Mouse (Mus musculus) ES-Bruce4 (cell line): ENCODE measurements at regions not wholly inside any gene's neighbourhood (a gene's known extent, or its start where the extent isn't known, plus 50 kb on each side); places are given as distances from the start of the nearest gene placed in this dataset.

Source experiments
- H3K27ac ChIP-seq: 2 replicates; pipeline ENCODE4 v1.5.1; 2012; ENCODE audit warnings: low read length, inconsistent platforms; ENCODE audit not compliant: insufficient read depth
- H3K27me3 ChIP-seq: 2 replicates; pipeline ENCODE4 v1.6.1; 2012; ENCODE audit warnings: mild to moderate bottlenecking, low read length, inconsistent platforms; ENCODE audit not compliant: control insufficient read depth, poor library complexity, insufficient read depth, severe bottlenecking
- H3K36me3 ChIP-seq: 2 replicates; pipeline ENCODE4 v1.6.1; 2012; ENCODE audit warnings: inconsistent platforms, mild to moderate bottlenecking, low read length, moderate library complexity; ENCODE audit not compliant: control insufficient read depth, poor library complexity, insufficient read depth, severe bottlenecking
- H3K4me1 ChIP-seq: one replicate; pipeline ENCODE4 v1.8.1; 2011; ENCODE audit warnings: low read length; ENCODE audit not compliant: control insufficient read depth, insufficient read depth
- H3K4me3 ChIP-seq: 2 replicates; pipeline ENCODE4 v1.5.1; 2011; ENCODE audit warnings: low read depth, mild to moderate bottlenecking, low read length
- H3K9ac ChIP-seq: 2 replicates; pipeline ENCODE4 v1.6.1; 2012; ENCODE audit warnings: low read depth, mild to moderate bottlenecking, inconsistent platforms; ENCODE audit not compliant: poor library complexity, severe bottlenecking
- H3K9me3 ChIP-seq: replicated peaks from 2 replicates; pipeline ENCODE4 v1.6.1; 2012; ENCODE audit warnings: mild to moderate bottlenecking, low read length, inconsistent platforms; ENCODE audit not compliant: control insufficient read depth, poor library complexity, insufficient read depth, severe bottlenecking
- CTCF ChIP-seq: IDR thresholded peaks from one replicate; pipeline ENCODE4 v1.8.1; 2011; ENCODE audit warnings: low read depth, low read length
- EP300 ChIP-seq: IDR thresholded peaks from 2 replicates; pipeline ENCODE4 v1.6.1; 2011; ENCODE audit warnings: low read depth, low read length; ENCODE audit not compliant: insufficient read depth
- POLR2A ChIP-seq: IDR thresholded peaks from one replicate; pipeline ENCODE4 v1.8.1; 2011; ENCODE audit warnings: low read length; ENCODE audit not compliant: insufficient read depth

DNA sequence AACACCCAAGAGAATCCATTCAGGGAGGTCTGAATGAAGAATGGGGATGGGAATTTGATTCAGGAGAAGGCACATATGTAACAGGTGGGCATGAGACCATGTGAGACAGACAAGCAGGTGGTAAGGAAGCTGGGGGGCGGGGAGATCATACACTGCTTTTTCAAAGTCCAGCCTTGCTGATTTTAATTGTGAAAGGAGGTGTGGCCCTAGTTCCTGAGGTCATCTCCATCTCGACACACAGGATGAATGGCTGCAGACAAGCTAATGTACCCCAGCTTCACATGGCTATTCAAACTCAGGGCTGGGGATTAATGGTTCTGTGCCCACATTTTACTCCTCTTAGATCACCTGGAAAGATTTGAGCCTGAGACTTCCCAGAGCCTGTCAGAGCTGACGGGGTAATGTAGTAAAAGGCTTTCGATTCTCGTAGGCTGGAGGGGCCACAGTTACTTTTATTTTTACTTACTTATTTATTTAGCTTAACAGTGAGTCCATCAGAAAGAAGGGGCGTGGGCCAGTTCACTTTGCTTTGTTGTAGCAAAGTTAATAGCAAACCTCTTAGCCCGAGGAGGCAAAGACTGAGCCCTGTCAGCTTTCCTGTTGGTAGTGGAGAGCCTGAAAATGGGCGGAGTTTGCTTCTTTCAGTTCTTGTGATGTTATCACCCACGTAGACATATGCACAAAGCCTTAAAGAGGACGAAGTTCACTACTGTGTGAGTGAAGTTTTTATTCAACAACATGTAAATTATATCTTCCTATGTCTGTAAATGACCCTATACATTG, 122.3 kb upstream of the Pde3a start:
- H3K36me3 ChIP-seq, result no peaks in the 10 kb centered on the region
- H3K27ac ChIP-seq, result no peak overlapping the region
- H3K4me1 ChIP-seq, result no peaks in the 10 kb centered on the region
- no peaks in the 10 kb centered on the region for H3K27me3 ChIP-seq
- TF ChIP-seq POLR2A, result no peak
- no peak overlapping the region for H3K4me3 ChIP-seq
- no peaks in the 10 kb centered on the region for H3K9me3 ChIP-seq
- no peak overlapping the region for H3K9ac ChIP-seq

DNA sequence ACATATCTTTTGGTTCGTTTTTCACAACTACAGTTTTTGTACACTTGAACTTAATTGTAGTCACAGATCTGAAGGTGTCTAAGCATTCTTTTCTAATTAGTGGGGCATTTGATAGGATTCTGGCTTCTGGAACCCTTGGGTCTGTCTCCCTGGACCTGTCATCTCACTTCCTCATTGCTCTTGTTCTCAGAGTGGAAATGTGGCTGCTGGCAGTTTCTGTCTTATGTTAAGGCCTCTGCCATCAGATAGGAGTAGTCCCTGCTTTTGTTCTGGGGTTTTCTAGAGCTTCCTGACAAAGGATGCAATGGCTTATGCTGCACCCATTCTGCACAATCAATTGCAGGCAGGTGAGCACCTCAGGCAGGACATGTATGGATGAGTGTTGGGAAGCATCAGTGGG, 119.5 kb upstream of the Pde3a start:
- Histone ChIP-seq H3K27me3 (no peaks in the 10 kb centered on the region), H3K4me1 (no peaks in the 10 kb centered on the region), H3K36me3 (no peaks in the 10 kb centered on the region), H3K9me3 (no peaks in the 10 kb centered on the region), H3K4me3 (no peak overlapping the region), H3K9ac (no peak overlapping the region), H3K27ac (no peak overlapping the region)
- TF ChIP-seq POLR2A (no peak), EP300 (no peak), CTCF (no peak)

DNA sequence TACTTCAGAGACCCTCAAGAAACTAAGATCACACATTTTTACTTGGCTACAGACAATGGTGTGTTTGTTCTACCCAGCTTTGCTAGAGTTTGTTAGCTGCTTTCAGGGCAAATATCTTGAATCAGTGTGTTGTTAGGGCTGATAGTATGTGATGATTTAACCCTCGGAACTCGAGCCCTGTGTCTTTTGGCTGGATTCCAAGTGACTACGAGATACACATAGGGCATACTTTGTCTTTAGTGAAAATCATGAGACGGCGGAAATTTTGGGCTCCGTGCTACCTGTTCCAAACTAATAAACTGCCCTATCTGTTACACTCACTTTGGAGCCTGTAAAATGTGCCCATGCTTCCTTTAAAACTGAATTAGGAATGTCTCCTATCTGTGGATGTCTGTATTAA, 114.9 kb upstream of the Pde3a start:
- Histone ChIP-seq H3K27me3 (no peaks in the 10 kb centered on the region), H3K4me1 (no peaks in the 10 kb centered on the region), H3K4me3 (no peak overlapping the region), H3K36me3 (no peaks in the 10 kb centered on the region), H3K27ac (no peak overlapping the region), H3K9me3 (no peaks in the 10 kb centered on the region), H3K9ac (no peak overlapping the region)
- TF ChIP-seq EP300, result no peak
- no peak for TF ChIP-seq CTCF
- no peak for TF ChIP-seq POLR2A

DNA sequence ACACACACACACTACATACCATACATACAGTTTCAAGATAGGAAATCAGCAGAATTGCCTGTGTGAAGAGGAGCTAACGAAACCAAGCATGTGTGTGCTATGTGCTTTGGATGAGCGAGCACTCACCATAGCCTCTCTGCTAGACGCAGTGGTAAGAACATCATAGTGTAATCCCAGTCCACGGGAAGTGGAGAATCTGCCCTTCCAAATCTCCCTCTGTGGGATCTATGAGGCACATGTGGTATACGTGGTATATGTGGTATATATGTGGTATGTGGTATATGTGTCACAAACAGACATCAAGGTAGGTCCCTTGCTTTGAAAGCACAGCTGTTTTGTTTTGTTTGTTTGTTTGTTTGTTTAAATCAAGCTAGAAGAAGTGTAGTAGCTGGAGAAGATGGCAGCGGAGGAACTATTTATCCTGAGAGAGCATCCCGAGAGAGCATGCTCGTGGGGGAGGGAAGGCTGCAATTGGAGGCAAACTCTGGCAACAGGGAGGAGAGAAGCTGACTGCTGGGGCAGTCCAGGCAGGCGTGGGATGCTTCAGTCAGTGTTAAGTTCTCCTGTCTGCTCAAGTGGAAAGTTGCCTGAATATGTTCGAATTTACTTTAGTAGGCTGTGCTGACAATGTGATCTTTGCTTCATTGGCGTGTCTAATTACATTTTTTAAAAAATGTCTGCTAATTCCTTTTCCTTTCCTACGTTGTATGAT, 112.2 kb upstream of the Pde3a start:
- TF ChIP-seq CTCF (no peak), POLR2A (no peak), EP300 (no peak)
- H3K27ac ChIP-seq, result no peak overlapping the region

DNA sequence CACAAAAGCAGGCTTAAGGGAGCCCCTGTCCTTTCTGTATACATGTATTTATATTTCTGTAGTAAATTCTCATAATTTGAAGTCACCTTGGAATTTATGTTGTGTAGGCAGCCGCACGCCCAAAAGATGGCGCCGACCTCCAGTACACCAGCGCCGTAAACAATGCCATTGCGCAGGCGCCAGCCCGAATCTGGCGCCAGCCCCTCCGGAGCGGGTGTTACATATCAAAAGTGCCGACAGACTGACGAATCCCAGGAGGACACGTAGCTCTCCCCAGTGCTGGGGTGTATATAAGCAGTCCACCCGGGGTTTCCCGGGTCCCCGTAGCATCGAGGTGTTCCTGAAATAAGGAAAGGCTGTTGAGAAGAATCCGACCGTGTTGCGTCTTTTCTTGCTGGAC, 108.1 kb upstream of the Pde3a start:
- H3K27me3 ChIP-seq, result no peaks in the 10 kb centered on the region
- H3K4me1 ChIP-seq, result no peaks in the 10 kb centered on the region
- no peak overlapping the region for H3K27ac ChIP-seq
- no peak overlapping the region for H3K4me3 ChIP-seq
- H3K9me3 ChIP-seq, result no peaks in the 10 kb centered on the region
- no peak overlapping the region for H3K9ac ChIP-seq
- H3K36me3 ChIP-seq, result no peaks in the 10 kb centered on the region
- TF ChIP-seq CTCF (no peak), EP300 (no peak), POLR2A (no peak)

More for the DNA sequence above, 112.2 kb upstream of the Pde3a start:
- H3K27me3 ChIP-seq, result no peaks in the 10 kb centered on the region
- no peaks in the 10 kb centered on the region for H3K4me1 ChIP-seq
- H3K9ac ChIP-seq, result no peak overlapping the region
- no peak overlapping the region for H3K4me3 ChIP-seq
- H3K36me3 ChIP-seq, result no peaks in the 10 kb centered on the region
- H3K9me3 ChIP-seq, result no peaks in the 10 kb centered on the region
